Mouse (Mus musculus): ENCODE results near the gene Fam221a.
"Not testable (repeated sequence)": the region's sequence is repeated elsewhere in the genome, so short reads cannot be mapped to it uniquely, and the experiment has no call there.

The Fam221a gene

GRCm38 (mm10) chr6:49394276-49394675, 26.7 kb downstream of the Fam221a start:
- DNase-seq (ENCODE audit: low spot score in 2 of 2), result no peak

- no peak for DNase-seq (ENCODE audit: low spot score in 2 of 2)
Measured at GRCm38 (mm10) chr6:49395316-49395715, 27.8 kb downstream of the Fam221a start, which contains the start of gene Stk31. Gene Stk31 (plus strand): TSS chr6:49395604.

GRCm38 (mm10) chr6:49397466-49397865, 29.9 kb downstream of the Fam221a start:
- DNase-seq (ENCODE audit: low spot score in 2 of 2), result no peak

- no peak for DNase-seq (ENCODE audit: low spot score in 2 of 2)
Measured at GRCm38 (mm10) chr6:49398365-49398764, 30.8 kb downstream of the Fam221a start.

- no peak for DNase-seq (ENCODE audit: low spot score in 2 of 2)
Measured at GRCm38 (mm10) chr6:49410830-49411229, 43.3 kb downstream of the Fam221a start.

- not testable (repeated sequence) for DNase-seq (ENCODE audit: low spot score in 2 of 2)
Measured at GRCm38 (mm10) chr6:49412967-49413366, 45.4 kb downstream of the Fam221a start.

GRCm38 (mm10) chr6:49415971-49416370, 48.4 kb downstream of the Fam221a start:
- no peak for DNase-seq (ENCODE audit: low spot score in 2 of 2)

- peak; percentile 3 to 10 for DNase-seq (ENCODE audit: low spot score in 2 of 2)
Measured at GRCm38 (mm10) chr6:49437306-49437705, 69.8 kb downstream of the Fam221a start.

All from right cerebral cortex, adult 2 months (tissue).